Mouse (Mus musculus) kidney, adult 8-10 months (tissue): ENCODE results near the gene Sptlc2.

Experiments
- DNase-seq, 2 experiments: peaks; one replicate each; pipeline ENCODE4 v3.0.0; 2022

Sptlc2 gene

DNA sequence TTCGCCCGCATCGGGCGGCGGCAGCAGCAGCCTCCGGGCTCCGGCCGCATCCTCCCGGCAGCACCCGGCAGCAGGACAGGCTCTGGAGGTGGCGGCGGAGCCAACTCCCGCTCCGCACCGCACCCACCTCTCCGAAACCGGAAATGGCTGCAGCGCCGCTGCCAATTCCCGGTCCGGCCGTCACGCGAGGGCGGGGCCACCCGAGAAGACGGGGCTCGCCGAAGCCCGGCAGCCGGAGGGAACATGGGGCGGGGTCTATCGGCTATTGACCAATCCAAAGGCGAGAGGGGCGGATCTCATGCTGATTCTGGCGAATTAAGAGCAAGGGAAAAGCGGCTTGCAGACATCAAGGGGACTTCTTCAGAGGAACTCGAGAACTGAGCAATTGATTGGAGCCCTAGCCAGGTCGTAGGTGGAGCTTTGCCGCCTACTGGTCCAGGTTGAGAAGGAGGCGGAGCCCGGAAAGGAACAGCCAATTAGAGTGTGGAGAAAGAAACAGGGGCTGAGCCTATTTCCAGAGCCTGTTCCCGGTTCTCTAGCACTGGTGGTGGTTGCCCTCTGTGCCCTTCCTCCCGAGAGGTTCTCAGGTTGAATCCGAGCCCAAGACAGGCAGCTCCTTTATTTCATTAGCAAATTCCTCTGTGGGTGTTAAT lies at the start of gene Sptlc2:
TSS of gene Sptlc2 (minus strand) at position 234 of the 653 bp plus-strand sequence.
- peak; percentile 100 for DNase-seq

DNA sequence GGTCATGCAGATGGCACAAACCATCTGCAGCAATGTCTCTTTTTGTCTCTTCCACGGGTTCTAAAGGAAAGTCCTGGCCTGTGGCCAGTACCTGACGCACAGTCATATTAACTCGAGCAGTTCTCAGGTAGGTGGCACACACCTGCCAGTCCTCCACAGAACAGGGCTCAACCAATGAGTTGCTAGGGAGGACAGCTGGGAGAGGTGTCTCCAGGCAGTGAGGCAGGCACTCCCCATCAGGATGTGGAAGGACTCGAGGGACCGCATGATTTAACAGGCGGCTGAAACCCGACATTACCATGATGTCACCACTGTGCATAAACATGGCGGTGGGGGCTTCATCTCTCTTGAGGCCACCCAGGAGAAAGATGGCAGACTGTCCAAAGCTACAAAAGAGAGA lies 40.7 kb upstream of the Sptlc2 start:
- DNase-seq: no peak

DNA sequence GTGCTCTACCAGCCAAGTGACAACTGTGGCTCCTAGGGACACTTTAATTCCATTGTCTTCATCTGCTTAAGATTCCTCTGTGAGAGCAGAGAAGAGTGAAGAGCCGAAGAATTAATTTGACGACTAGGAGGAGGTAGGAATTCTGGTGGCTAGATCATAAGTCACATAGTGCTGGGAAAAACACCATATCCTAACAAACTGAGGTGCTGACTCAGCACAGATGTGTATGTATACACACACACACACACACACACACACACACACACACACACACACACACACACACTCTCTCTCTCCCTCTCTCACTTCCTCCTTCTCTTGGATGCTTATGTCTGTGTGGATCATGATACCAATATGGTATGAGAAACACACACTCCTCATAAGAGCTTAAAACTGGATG lies 40.1 kb upstream of the Sptlc2 start:
- DNase-seq: no peak

DNA sequence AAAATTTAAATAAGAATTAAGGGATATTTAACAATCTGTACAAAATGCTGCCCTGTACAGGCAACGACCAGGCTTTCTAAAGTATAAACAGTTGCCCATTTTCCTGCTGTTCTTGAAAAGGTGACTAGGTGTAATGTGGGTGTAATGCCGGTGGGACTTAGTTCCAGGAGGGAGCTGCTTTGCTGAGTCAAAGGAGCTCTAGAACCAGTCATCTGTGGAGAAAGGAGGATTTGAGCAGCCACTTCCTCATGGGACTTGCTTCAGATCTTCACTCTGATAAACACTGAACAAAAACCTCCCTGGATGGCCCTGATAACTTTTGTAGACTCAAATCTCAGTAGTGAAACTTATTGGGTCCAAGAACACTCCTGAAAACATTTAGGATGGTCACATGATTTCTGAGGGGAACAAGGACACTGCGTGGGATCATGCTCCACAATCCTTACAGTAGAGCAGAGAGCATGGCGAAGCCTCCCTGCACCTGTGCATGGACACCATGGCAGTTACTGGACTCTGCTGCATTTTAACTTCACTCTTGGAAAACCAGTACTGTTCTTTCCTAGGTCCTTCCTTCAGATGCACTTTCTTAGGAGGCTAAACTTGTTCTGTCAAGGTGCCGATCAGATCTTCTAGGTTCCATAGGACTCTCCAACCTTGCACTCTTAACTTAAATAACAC lies 38.3 kb upstream of the Sptlc2 start:
- no peak for DNase-seq

DNA sequence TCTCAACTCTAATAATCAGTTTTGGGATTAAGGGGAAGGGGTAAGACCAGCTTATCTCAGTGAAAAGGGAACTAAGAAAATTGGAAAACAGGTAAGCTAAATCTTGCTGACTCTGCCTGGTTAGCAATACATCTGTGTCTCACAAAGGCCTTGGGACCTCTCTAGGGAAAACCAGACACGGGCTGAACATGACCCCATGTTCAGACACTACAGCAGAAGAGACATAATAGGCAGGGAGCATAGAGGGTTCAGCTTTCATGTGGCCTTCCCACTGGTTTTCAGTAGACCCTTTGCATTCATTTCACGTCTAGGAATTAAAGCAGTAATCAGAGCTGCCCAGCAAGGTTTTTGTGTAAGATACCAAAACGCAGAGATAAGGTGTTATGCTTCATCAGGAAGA lies 36.4 kb upstream of the Sptlc2 start:
- no peak for DNase-seq

DNA sequence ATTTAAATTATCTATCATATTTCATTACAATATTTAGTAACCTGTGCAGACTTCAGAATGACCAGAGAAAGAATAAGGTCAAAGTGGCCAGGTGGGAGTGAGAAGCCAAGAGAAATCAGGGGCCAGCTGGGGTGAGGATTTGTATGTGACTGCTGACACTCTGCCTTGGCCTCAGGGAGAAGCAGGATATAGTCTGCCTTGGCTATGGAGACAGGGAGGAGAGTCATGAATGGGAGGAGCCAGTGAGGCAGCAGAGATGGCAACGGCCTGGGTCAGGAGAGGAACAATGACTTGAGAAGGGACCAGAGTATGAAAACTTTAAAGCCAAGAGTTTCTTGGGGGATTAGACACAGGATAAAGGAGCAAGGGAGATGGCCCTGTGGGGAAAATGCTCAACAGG lies 35.5 kb upstream of the Sptlc2 start:
- no peak for DNase-seq

DNA sequence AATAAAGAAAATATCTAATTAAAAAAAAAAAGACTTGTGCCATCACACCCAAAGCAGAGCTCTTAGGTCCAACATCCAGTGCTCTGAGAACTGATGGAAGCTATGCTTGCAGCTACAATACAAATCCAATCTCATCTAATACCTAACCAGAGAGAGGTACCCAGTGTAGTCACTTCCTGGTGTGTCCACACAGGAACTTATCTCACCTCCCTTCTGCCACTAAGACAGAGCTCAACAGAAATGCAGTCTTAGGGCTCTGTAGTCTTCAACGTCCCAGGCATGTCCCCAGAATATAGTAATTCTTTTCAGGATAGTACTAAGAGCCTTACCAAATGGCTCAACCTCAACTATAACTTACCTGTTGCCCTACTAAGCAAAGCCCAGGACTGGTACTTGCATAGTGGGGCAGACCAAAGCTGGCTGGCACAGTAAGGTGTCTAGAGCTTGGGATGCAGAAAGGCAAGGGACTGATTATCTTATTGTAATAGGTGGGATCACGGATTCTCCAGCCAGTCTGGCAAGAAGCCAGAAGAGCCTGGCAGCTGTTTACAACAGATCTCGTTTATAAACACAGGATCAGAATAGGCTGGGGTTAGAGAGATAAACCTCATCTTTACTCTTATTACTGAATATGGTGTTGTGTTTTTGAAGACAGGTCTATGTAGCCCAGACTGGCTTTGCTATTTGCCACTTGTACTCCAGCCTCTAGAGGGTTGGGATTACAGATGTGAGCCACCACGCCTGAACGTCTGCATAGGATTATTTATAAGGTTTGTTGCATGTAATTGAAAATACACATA lies 33.8 kb upstream of the Sptlc2 start:
- DNase-seq: no peak

DNA sequence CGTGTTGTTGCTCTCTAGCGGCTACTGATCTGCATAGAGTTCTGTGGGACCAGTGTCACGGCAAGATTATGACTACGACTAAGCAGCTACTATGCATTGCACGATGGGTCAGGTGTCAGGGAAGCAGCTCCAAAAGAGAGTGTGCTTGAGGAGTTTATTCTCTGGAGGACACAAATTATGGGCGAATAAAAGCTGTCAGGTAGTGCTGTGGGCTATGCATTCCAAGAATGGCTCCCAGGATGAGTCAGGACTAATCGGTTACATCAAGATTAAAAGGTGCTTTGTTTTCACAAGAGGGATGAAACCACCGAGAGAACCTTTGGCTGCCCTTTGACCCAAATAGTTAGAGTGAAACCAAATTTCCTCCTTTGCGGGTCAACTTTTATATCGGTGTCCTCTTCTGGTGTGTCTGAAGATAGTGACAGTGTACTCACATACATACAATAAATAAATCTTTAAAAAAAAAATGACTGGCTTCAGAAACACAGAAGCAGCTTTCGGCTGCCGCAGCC lies 31.9 kb upstream of the Sptlc2 start:
- no peak for DNase-seq

DNA sequence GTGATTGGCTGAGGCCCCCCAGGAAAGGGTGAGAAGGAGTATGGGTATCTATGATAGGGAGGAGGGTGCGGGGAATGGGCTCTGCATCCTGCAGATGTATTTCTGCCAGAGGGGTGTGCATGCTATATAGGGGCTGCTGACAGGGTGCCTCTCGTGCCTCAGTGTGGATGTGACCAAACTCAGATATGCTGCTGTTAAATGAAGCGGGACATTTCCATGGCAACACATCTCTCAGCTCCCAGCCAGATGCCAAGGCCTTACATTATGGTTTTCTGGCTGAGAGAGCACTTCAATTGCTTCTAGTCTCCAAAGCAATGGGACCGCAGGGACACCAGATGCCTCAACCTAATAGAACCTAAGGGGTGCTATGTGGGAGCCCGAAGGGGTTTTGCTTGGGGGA lies 30.8 kb upstream of the Sptlc2 start:
- DNase-seq: no peak

DNA sequence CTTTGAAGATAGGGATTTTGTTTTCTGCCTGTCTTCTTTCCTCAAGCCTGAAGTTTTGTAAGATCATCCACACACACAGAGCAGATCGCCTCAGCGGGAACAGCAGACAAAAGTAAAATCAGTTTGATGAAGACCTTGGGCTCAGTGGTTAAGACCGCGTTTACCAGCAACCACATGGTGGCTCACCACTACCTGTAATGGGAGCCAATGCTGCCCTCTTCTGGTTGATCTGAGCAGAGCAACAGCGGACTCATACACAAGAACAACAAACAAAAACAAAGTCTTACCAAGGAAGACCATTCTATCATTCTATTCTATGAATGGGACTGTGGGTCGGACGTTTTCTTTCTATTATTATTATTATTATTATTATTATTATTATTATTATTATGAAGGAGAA lies 28.5 kb upstream of the Sptlc2 start:
- peak; percentile 41 to 77 for DNase-seq

DNA sequence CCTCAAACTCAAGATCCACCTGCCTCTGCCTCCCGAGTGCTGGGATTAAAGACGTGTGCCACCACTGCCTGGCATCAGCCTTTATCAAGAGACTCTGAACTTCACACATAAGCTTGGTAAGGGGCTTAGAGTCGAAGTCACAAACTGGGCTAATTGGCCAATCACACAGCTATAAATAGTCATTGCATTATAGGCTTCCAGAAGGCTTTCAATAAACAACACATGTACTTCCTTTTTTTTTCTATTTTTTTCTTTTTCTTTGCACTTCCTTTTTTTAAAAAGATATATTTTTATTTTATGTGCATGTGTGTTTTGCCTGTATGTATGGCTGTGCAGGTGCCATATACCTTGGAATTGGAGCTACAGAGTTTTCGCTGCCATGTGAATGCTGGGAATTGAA lies 27.2 kb upstream of the Sptlc2 start:
- DNase-seq: no peak

DNA sequence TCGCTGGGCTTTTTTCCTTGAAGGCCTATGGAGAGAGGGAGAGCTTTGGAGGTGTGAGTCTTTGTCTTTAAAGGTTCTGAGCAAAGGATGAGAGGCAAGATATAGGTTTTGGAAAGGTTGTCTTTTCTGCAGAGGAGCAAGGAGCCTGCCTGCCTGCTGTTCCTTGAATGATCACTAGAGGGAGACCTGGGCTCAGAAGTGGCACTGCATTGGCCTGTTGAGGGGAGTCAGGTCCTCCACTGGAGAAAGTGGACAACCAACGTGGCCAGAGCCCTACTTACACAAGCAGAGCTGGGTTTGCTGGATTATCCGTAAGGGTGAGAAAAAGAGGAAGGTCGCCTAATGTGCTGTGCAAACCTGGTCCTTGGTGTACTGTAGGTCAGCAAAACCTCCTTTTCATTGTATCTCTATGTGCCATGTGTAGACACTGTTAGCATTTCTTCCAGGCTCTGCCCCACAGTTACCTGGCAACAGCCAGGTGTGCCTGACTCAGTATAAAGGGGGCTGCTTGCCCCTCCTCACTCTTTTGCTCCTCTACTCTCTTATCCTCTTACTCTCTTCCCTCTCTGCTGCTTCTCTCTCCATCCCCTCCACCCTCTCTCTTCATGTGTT lies 25.1 kb upstream of the Sptlc2 start:
- peak in 1 of 2 experiments; percentile 76 for DNase-seq

DNA sequence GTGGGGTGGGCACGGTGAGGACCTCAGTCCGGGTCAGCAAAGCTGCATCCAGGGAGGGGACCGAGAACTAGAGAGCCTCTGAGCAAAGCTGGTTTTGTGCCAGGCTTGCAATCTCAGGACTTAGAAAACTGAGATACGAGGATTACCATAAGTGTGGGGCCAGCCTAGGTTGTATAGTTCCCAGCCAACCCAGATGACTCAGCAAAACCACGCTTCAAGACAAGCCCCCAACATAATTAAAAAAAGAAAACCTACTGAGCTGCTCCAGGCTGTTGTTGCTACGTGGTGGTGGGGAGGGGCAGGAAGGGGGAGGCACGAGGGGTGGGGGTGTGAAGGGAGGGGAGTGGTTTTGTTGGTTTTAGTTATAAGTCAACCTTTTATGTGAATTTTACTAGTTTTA lies 22.8 kb upstream of the Sptlc2 start:
- DNase-seq: no peak

DNA sequence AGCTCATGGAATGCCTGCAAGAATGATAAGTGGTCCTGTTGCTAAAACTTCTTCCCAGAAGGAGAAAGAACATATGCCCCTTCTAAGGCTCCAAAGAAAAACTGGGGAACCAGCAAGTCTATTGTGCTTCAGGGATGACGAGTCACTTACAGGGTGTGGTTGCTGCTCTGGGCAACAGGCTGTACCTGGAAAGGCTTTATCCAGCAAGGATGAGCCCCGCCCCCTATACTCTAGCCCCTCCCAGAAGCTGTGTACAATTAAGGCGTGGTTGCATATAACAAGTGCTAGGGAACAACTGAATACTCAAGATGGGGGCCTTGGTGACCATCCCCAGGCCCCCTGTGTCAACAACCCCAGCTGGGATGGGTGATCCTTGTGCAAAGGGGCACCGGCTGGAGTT lies 21.0 kb upstream of the Sptlc2 start:
- no peak for DNase-seq

DNA sequence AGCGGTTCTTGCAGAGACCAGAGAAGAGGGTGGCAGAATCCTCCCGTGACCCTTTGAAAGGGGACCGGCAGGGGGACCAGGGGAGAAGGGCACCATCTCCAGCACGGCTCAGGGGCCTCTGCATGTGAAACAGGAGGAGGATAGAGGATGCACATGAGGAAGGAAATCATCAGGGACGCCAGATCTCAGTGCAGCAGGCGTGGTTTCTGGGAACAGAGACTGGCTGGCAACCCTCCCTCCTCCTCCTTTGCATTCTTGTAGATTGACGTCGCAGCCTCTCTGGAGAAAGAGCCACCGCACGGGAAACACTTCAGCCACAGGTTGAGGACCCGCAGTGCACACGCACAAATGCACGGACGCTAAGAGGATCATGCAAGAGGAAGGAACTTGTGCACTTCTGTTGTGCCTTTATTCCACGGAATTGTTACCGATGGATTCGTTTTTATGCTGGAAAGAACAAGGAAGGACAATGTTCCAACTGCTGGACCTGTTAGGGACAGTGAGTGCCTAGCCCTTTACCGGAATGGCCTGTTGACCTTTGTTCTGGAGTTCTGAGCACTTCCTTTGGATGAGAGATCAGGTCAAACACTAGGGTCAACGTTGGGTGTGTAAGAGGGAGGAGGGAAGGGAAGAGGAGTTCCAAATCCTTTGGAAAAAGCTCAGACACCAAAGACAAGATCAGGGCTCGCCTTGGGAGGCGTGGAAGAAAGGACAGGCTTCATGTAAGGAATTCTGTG lies 19.9 kb upstream of the Sptlc2 start:
- DNase-seq: peak in 1 of 2 experiments; percentile 58

DNA sequence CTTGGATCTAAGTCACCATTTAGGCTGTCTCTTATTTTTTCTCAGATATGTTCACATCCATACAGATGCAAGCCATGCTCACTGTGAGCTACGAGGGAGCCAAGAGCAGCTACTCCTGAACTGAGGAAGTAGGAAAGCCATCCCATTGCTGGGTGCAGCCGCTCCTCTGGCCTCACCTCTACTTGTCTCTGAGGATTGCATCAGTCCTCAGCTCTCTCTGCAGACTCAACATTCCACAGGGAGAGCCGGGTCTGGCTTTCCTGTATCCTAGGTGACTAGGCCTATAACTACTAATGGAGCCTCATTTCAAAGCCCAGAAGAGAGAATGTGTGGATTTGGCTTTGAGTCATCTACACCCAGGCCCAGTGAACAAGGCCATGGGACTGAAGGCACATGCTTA lies 17.6 kb upstream of the Sptlc2 start:
- no peak for DNase-seq

DNA sequence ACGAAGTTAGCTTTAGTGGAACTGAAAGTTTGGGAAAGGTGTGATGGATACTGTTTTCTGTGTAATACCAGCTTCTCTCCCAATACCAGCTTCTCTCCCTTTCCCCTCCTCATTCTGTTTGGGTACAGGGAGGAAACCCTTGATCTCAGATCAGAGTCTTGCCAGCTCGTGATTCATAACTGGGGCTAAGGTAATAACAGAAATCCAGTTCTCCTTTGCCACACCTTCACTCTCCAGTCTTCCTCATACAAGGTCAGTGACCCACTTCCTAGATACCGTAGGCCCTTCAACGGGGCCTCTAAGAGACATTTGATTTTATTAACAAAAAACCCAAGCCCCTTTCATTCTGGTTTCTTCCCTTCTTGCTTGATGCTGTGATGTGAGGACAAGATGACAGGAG lies 17.0 kb upstream of the Sptlc2 start:
- DNase-seq: no peak

DNA sequence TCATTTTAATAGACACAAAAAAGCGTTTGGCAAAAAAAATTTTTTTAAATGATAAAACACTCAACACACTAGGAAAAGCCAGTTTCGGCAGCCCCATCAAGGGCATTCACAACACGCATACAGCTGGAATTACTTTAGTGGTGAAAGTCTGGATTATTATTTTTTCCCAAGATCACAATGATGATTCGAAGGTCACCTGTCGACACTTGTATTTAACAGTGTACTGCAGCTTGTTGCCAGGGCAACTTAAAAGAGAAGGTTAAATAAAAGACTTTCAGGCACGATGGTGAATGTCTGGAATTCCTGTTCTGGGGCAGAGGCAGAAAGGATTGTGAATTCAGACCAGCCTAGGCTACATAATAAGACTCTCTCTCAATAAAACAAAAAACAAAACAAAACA lies 13.7 kb upstream of the Sptlc2 start:
- DNase-seq: no peak

DNA sequence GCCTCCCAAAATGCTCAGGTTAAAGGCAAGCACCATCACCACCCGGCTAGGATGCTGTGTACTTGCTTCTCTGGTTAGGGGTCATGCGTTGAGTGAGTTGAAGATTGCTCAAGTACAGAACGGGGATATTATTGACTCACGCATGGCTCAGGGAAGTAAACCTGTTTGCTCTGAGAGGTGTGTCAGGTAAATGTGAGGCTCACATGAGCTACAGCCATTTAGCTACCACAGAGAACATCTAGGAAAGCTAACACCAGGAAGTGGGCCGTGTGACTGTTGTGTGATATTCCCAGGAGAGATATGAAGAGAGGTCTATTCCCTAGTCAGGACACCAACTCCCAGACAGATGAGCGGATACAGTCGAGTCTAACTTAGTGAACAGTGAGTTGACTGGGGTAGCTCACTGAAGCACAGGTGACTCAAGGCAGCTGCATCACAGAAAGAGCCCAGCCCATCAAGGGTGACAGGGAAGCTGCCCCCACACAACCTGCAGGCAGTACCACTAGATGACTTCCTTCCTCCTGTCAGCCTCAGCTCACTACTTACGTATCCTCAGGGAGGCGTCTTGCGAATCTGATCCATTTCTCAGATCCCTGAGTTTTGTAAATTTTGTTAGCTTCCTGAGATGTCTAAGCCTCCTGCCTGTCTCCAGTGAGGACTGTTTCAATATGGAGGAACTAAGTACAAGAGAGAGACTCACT lies 11.1 kb upstream of the Sptlc2 start:
- DNase-seq: no peak

DNA sequence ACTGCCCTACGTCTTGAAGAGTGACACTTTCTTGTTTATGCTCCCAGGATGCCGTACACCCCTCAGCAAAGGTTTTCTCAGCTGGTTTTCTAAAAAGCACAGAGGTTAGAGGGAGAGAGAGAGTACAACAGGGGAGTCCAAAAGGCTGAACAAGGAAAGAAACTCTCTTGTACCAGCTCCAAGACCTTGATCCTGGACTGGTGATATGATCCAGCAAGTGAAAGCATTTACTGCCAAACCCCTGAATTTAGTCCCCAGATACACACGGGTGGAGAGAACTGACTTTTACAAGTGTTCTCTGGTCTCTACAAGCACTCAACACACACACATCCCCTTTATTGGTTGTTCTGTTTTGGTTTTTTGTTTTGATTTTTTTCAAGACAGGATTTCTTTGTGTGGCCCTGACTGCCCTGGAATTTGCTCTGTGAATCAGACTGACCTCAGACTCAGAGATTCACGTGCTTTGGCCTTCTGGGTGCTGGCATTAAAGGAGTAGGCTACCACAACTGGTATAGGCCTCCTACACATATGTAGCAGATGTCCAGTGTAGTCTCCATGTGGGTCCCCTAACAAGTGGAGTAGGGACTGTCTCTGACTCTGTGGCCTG lies 9.8 kb upstream of the Sptlc2 start:
- DNase-seq: peak; percentile 47 to 49

DNA sequence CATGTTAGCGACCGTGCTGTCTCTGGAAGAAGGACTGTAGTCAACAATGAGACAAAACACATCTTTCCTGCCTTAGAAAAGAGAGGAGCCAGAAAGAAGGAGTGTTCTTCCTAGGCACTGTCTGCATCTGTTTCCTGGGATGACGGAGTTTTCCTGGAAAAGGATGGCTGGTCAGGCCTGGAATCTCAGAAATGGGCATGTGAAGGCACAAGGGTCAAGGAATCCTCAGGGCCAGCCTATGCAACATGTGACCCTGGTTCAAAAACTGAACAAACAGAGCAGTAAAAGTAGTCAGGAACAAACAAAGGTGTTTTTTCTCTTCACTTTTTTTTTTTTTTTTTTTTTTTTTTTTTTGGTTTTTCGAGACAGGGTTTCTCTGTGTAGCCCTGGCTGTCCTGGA lies 9.0 kb upstream of the Sptlc2 start:
- DNase-seq: no peak

DNA sequence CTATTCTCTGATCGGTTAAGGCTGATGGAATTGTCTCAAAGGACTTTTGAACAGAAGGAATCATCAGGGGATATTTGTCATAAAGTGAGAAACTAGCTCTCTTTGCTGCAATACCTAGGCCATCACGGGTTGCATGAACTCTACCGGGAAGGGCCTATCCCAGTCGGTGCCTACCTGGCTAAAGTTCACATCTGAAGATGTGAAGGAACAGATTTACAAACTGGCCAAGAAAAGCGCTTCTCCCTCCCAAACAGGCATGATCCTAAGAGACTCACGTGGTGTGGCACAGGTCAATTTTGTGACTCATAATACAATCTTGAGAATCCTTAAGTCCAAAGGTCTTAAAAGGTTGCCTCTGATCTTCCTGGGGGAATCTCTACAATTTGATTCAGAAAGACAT lies 6.2 kb upstream of the Sptlc2 start:
- peak; percentile 65 to 68 for DNase-seq
